Mouse (Mus musculus) kidney, adult 11 months (tissue): ENCODE results near the gene Gm21616.
"Not testable (repeated sequence)": the region's sequence is repeated elsewhere in the genome, so short reads cannot be mapped to it uniquely, and the experiment has no call there.

ENCODE experiments used
- DNase-seq: peaks from one replicate; pipeline ENCODE4 v3.0.0; 2022

Gene Gm21616

GRCm38 (mm10) chrX:125435242-125435641 lies at the start of gene Gm21616:
Gene Gm21616, plus strand, starts transcription at chrX:125435542.
- not testable (repeated sequence) for DNase-seq
